Mouse (Mus musculus): ENCODE results near the gene Smn1.
"Not testable (repeated sequence)": the region's sequence is repeated elsewhere in the genome, so short reads cannot be mapped to it uniquely, and the experiment has no call there.

Gene Smn1

DNA sequence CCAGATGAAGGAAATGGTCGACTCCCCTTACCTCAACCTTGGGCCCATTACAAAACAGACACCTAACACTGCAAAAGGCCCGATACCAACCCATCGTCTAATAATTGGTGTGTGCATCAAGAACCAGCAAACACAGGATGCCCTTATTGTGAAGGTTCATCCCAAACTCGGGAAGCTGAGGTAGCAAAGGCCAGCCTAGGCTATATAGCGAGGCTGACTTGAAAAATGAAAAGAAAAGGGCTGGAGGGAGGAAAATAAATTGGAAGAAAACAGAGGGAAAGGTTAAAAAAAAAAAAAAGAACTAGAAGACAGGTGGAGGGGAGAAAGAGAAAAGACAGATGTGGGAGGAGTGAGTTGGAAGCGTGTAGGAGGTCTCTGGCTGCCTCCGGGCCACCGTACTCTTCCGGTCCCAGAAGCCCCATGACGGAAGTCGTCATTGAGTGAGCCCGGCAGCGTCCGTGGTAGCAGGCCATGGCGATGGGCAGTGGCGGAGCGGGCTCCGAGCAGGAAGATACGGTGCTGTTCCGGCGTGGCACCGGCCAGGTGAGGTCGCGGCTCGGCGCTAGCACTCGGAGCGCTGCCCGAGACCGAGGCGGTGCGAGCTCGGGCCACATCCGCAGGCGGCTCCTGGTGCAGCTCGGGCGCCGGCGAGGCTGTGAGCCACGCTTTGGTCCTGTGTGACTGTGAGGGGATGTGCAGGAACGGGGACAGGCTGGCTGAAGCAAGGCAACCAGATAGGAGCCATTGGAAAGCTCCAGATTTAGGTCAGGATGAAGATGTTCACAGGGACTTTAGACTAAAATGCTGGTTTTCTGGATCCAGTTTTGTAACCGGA is at the start of gene Smn1:
Gene Smn1, plus strand, starts transcription at position 430 of the 835 bp plus-strand sequence.
- peak; percentile 96 for DNase-seq

- no peak for DNase-seq
These were observed 25.8 kb upstream of the Smn1 start for GRCm38 (mm10) chr13:100098808-100099207.

GRCm38 (mm10) chr13:100103052-100103658 is 21.5 kb upstream of the Smn1 start:
- no peak for DNase-seq

DNA sequence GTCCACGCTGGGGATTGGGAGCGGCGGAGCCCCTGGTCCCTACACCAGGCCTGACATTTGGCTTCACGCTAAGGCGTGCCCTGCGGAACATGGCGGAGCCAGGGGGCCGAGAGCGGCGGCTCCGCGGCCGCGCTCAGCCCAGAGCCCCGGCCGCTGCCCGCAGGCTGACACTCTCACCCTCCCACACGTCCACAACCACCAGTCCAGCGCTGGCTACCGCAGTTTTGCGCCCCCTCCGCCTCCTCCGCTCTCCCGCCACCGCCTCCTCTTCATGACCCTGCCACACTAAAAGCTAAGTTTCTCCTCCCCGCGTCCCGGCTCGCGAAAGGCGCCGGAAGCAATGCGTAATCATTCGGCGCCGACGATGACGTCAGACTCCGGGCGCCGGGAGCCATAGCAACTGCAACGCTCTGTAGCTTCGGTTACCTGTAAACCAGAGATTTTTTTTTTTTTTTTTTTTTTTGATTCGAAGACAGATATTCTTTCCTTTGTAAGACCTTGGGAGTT is 20.9 kb upstream of the Smn1 start, which contains the start of gene Bdp1:
Gene Bdp1, minus strand, starts transcription at position 323 of the 507 bp plus-strand sequence.
- DNase-seq: peak; percentile 97

GRCm38 (mm10) chr13:100107652-100108472 is 16.8 kb upstream of the Smn1 start, which contains the start of gene Serf1:
TSS of gene Serf1 (plus strand) at chr13:100108012.
- peak; percentile 92 for DNase-seq

DNA sequence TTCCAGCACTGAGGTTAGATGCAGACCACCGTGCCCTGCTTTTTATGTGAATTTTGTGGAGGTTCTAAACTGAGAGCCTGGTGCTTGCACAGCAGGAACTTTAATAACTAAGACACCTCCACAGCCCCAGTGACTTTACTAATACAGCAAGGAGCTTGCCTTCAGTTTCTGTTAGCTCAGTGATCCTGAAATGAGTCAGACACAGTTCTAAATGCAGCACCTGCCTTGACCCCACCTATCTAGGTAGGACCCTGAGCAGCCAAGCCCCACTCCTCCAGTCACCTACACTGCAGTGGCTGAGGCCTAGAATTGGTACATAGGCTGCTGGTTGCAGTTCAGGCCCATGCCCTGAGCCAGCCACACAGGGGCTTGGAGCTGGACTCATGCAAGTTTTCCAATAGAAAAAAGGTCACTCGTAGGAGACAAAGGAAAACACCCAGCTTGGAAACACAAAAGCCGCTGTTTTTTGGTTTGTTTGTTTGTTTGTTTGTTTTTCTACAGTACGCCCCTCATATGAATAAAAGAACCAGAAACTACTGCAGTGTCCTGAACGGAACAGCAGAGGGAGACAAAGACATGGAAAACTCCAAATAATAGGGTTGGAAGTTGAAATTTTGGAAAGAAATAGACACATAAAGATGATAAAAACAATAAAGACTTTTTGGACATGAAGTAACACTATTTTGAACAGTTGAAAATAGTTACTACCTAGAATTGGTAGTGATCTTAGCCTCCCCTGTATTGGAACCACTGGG is 12.3 kb upstream of the Smn1 start:
- DNase-seq: no peak

DNA sequence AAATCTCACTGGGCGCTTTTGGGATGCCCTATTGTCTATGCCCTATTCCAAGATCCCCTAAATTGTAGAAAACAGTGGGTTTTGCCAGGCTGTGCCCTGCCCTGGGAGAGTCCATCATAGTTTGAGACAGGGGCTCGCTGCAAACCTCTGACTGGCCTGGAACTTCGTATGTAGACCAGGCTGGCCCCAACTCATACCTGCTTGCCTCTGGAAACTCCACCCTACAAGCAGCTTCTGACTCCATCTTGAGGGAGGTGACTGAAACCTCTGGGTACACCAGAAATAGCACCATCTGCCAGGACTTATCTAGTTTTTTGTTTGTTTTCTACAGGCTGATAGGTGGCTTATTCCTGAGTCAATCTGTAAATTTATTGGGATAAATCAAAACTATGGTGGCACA is 682 bp upstream of the Smn1 start:
- DNase-seq: no peak

- no peak for DNase-seq
These were observed 599 bp downstream of the Smn1 start for GRCm38 (mm10) chr13:100125258-100125643.

DNA sequence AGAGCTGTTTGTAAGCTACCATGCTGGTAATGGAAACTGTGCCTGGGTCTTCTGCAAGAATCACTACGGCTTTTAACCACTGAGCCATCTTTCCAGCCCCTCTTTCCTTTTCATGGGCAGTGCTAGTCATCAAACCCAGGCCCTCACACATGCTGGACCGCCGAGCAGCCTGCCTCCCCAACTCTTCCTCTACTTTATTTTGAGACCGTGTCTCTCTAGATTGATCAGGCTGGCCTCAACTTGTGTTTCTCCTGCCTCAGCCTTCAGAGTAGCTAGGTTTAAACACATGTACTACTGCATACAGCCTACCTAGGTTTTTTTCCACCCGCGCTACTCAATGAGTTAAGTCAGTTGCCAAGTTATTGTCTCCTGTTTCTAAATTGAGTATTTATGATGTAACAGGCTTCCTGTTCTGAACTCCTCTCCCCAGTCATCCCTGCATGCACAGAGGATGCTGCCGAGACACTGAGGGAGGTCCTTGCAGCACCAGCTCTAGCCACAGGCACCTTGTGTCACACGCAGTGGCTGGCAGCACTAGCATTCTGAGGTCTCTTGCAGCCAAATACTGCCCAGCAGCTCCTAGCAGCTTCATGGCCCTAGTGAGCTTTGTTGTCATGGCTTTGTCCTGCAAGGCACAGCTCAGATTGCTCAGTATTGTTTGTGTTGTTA is 17.1 kb downstream of the Smn1 start:
- DNase-seq: no peak

GRCm38 (mm10) chr13:100152659-100153058 is 28.0 kb downstream of the Smn1 start:
- no peak for DNase-seq

GRCm38 (mm10) chr13:100156624-100157023 is 32.0 kb downstream of the Smn1 start:
- DNase-seq: no peak

DNA sequence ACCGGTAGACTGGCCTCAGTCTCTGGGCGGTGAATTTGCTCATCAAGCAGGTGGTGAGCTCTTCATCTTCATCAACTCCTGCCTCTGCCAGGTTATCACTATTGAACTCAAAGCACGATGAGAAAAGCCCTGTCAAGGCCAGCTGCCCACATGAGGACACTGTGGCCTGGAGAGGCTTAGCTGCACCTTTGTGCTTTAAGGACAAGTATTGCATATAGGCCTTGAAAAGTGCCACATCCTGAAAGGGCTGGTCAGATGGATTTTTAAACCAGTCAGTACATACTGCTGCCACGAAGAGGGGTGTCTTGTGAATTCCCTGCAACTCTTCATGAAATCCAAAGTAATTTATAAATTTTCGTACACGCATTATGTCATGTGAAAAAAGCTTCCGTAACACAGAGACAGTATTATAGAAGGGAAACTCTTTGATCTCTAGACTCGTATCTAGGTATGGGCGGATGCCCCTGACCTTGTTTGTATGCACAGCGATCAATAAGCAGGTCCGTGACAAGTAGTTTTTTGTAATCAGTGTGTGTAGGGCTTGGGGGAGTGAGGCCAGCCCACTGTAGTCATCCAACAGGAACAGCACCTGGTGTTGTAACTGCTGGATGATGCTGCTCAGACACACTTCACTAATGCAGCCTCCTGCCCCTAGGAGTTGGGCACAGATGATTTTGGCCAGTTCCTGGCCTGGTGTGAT is 36.7 kb downstream of the Smn1 start:
- DNase-seq: not testable (repeated sequence)

DNA sequence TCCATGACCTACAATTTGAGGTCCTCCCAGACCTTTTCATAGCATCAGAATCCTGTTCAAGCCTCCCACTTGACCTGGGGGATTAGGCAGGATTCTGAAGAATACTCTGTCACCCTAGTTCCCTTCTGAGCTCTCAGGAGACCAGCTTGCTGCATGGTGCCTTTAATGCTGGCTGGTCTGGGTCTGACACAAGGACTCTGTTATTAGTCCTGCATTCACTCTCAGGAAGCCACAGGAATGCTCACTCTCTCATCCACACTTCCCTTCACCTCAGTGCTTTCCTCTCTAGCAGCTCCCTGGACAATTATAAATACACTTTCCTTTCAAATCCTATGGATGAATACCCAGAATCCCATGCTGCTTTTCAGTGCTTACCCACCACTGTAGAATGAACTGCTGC is 37.8 kb downstream of the Smn1 start:
- DNase-seq: not testable (repeated sequence)

- DNase-seq: not testable (repeated sequence)
These were observed 41.7 kb downstream of the Smn1 start for GRCm38 (mm10) chr13:100166378-100166777.

GRCm38 (mm10) chr13:100174360-100174759 is 49.7 kb downstream of the Smn1 start:
- DNase-seq: peak; percentile 20

- not testable (repeated sequence) for DNase-seq
These were observed 58.5 kb downstream of the Smn1 start for GRCm38 (mm10) chr13:100183111-100183510.
